Mouse (Mus musculus) embryo, embryonic 11 days (tissue): ENCODE results near the gene Gm10128.
"Not testable (repeated sequence)": the region's sequence is repeated elsewhere in the genome, so short reads cannot be mapped to it uniquely, and the experiment has no call there.

Source experiments
- DNase-seq: peaks from one replicate; pipeline ENCODE4 v3.0.0-alpha.2; 2015

Gene Gm10128

DNA sequence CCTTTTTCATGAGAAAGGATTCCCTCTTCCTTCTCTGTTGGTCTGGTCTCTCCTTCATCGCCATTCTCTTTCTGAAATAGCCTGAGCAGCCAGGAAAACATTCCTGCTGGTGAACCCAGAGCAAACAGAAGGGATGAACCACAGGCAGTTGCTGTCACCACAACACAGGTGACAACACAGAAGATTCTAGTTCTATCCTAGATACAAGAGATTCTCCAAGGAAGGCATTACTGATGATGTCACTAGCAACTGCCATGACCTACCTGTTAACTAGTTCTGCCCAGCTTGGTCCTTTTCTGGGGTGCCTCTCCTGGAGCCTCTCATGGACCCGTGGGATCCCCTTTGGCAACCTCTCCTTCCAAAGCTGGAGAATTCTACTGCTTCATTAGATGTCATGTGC lies at the start of gene Gm10128:
Gm10128 (minus strand) TSS at position 101 of the 400 bp plus-strand sequence.
- DNase-seq: not testable (repeated sequence)

DNA sequence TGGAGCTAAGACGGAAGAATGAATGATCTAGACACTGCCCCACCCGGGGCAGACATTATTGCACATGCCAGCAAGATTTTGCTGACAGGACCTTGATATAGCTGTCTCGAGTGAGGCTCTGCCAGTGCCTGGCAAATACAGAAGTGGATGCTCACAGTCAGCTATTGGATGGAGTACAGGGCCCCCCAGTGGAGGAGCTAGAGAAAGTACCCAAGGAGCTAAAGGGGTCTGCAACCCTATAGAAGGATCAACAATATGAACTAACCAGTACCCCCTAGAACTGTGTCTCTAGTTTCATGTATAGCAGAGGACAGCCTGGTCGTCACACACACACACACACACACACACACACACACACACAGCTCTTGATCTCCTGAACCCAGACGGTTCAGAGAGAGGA lies 37.4 kb upstream of the Gm10128 start:
- DNase-seq: not testable (repeated sequence)

DNA sequence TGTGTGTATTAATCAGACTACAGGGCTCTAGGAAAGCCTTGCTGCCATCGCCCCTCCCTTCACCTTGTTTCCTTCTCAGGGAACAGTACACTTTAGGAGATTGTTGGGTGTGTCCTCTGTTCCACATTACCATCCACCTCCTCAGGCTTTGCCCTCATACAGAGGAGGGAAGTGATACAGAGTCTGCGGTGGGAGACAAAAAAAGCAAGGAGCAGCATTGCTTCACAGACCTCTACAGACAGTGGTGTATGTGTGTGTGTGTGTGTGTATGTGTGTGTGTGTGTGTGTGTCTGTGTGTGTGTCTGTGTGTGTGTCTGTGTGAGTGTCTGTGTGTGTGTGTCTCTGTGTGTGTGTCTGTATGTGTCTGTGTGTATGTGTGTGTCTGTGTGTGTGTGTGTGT lies 18.7 kb upstream of the Gm10128 start:
- DNase-seq: not testable (repeated sequence)

DNA sequence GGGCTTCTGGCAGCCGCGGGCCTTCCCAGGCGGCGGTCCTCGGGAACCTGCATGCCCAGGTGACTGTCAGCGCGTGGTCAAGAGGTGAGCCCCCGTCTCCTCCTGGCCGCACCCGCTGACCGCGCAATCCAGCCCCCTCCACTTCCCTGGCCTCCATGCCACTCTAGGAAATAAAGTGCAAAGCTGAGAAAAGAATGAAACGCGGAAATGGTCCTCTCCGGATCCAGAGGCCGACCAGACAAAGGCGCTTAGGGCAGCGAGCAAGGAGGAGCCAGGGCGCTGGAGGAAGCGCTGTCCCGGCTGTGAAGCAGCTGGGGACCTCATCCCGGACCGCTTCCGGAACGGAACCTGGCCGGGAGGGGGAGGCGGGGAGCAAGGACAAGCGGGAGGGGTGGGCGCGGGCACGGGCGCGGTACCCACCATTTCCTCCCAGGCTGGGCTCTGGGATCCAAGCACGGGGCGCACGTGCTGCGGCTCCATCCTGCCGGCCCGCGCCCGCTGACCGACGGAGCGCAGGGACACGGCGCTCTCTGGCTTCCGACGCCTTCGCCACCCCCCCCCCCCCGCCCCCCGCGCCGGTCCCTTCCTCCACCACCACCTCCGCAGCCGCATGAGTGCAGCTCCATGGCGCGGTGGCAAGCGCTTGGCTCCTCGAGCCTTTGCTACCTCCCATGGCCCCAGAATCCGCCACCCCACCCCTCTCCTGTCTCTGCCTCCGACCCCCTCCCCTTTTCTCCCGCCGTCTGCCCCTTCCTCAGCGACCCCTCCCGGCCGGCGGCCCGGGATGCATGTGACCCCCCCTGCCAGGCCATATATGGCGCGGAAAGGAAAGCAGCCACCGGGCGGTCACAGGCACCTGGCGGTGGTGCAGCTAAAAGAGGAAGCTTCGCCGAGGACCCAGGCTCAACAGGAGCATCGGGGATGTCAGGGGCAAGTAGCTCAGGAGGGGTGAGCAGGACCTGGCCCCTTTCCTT lies 14.6 kb upstream of the Gm10128 start:
- DNase-seq: peak; percentile 3

DNA sequence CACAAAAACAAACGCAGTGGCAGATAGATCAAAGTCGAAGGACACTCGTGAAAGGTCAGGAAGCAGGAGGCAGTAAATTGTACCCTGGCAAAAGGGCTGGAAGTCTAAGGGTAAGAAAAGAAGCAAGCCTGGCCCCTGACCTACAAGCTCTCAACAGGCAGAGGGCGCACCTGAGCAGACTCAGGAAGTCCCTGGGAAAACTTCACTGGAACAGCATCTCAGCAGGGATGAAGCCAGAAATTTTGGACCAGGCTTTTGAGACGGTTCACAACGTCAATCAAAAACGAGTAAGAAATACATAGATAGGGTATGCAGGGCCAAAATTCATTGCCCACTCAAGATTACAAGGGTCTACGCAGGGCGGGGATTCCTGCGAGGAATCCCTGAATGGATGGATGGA lies 13.7 kb upstream of the Gm10128 start:
- not testable (repeated sequence) for DNase-seq

DNA sequence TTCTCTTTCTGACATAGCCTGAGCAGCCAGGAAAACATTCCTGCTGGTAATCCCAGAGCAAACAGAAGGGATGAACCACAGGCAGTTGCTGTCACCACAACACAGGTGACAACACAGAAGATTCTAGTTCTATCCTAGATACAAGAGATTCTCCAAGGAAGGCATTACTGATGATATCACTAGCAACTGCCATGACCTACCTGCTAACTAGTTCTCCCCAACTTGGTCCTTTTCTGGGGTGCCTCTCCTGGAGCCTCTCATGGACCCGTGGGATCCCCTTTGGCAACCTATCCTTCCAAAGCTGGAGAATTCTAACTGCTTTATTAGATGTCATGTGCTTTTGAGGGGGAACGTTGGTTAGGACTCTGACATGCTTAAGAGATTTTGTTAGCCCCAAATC lies 48.3 kb downstream of the Gm10128 start, which contains the start of gene Gm10338:
Gm10338 (minus strand) TSS at position 101 of the 400 bp plus-strand sequence.
- DNase-seq: not testable (repeated sequence)
